Mouse (Mus musculus) splenic B cell, adult 2 months (primary cell): ENCODE measurements around the gene Foxl2.

ENCODE experiments used
- DNase-seq: peaks from one replicate; pipeline ENCODE4 v3.0.0-alpha.2; 2011; ENCODE audit warnings: low read depth, low spot score
- H3K27me3 ChIP-seq: 2 replicates; pipeline ENCODE4 v1.6.1; 2012; ENCODE audit warnings: mild to moderate bottlenecking, low read length, moderate library complexity, mixed read lengths; ENCODE audit not compliant: control insufficient read depth, poor library complexity, insufficient read depth, severe bottlenecking
- H3K36me3 ChIP-seq: 2 replicates; pipeline ENCODE4 v1.6.1; 2012; ENCODE audit warnings: mild to moderate bottlenecking, low read length, moderate library complexity, mixed read lengths; ENCODE audit not compliant: control insufficient read depth, poor library complexity, insufficient read depth, severe bottlenecking

Foxl2 gene

GRCm38 (mm10) chr9:98955103-98955715 is at the start of gene Foxl2:
Gene Foxl2 (plus strand): TSS chr9:98955288.
- no peak for DNase-seq
- no peaks in the 10 kb centered on the region for H3K36me3 ChIP-seq
- H3K27me3 ChIP-seq: peaks cover 5% of the 10 kb centered on the region

DNA sequence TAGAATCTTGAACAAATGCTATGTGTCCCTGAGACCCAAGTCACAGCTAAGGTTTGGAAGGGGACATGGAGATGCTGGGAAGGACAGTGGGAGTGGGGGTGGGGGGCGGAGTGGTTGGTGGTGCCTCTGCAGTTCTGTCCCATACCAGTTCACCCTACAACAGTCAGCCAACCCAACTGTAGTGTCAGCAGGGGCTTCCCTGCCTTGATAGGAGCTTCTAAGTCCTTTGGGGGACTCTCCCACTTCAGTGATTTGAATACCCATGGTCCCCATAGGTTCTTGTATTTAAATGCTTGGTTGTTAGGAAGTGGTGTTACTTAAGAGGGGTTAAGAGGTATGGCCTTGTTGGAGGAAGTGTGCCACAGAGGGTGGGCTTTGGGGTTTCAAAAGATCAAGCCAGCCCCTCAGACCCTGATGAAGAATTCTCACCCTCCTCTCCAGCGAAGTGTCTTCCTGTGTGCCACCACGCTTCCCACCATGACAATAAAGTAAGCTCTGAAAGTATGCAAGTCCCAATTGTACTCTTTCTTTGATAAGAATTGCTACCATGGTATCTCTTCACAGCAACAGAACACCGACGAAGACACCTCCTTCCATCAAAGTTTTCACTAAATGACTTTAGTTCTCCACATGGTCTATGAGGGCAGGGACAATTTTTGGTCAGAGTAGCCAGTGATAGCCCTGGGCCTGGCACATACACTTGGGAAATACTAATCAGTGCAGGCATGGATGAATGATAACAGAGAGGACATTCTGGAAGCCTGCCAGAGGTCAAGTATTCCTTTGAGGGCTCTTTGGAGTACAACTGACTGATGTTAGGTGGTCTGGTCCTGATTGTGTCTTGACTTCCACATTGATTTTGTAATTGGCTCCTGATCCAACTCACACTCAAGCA is 34.2 kb upstream of the Foxl2 start:
- no peak for DNase-seq
- no peaks in the 10 kb centered on the region for H3K27me3 ChIP-seq
- H3K36me3 ChIP-seq: no peaks in the 10 kb centered on the region

- Histone ChIP-seq H3K36me3 (no peaks in the 10 kb centered on the region), H3K27me3 (no peaks in the 10 kb centered on the region)
- DNase-seq: no peak
Observed at GRCm38 (mm10) chr9:98923119-98923518, 32.0 kb upstream of the Foxl2 start.

- DNase-seq: no peak
- Histone ChIP-seq H3K36me3 (no peaks in the 10 kb centered on the region), H3K27me3 (no peaks in the 10 kb centered on the region)
Observed at GRCm38 (mm10) chr9:98924183-98924582, 30.9 kb upstream of the Foxl2 start.

GRCm38 (mm10) chr9:98929496-98929895 is 25.6 kb upstream of the Foxl2 start:
- Histone ChIP-seq H3K27me3 (no peaks in the 10 kb centered on the region), H3K36me3 (no peaks in the 10 kb centered on the region)

GRCm38 (mm10) chr9:98932931-98933330 is 22.2 kb upstream of the Foxl2 start:
- DNase-seq: no peak
- H3K36me3 ChIP-seq: no peaks in the 10 kb centered on the region
- H3K27me3 ChIP-seq: no peaks in the 10 kb centered on the region

More at GRCm38 (mm10) chr9:98929496-98929895, 25.6 kb upstream of the Foxl2 start:
- no peak for DNase-seq

DNA sequence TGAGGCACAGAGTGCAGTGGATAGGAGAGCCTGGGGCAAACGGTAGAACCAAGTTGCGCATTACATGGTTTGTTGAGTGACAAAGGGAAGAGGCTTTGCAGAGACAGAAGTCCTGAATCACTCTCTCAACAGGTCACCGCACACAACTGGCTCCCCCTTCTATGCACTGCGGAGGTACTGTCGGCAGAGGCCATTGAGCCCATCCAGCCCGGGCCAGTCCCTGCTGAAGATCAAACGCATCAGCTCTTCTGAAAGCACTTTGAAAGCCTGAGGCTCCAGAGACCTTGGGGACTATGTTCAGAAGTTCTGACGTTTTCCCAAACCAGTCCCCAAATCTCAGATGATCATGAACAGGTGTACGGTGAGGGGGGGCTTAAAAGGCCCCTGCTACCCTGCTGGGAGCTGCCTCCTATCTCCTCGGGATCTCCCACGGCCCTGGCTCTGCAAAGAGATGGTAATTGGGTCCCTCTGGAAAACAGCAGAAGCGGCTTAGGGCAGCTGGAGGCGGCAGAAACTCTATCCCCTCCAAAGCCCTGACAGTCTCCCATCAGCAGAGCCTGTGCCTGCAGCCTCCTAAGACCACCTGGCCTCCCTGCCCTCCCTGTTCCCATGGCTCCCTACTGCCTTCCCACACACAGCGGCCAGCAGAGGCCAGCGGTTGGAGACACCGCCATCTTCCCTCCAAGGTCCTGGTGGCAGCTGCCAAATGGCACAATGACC is 19.7 kb upstream of the Foxl2 start:
- DNase-seq: no peak

GRCm38 (mm10) chr9:98939290-98939689 is 15.8 kb upstream of the Foxl2 start:
- H3K36me3 ChIP-seq: no peaks in the 10 kb centered on the region
- DNase-seq: no peak
- H3K27me3 ChIP-seq: no peaks in the 10 kb centered on the region; the same call in 1 of the 2 replicates

More for the DNA sequence above, 19.7 kb upstream of the Foxl2 start:
- no peaks in the 10 kb centered on the region; the same call in 1 of the 2 replicates for H3K27me3 ChIP-seq
- no peaks in the 10 kb centered on the region for H3K36me3 ChIP-seq

- Histone ChIP-seq H3K27me3 (peaks cover 5% of the 10 kb centered on the region), H3K36me3 (no peaks in the 10 kb centered on the region)
- DNase-seq: no peak
Observed at GRCm38 (mm10) chr9:98952171-98953050, 2.7 kb upstream of the Foxl2 start.

GRCm38 (mm10) chr9:98953291-98953690 is 1.8 kb upstream of the Foxl2 start:
- DNase-seq: no peak
- Histone ChIP-seq H3K36me3 (no peaks in the 10 kb centered on the region), H3K27me3 (peaks cover 5% of the 10 kb centered on the region)

- DNase-seq: no peak
Observed at GRCm38 (mm10) chr9:98953830-98954229, 1.3 kb upstream of the Foxl2 start.

GRCm38 (mm10) chr9:98954391-98955102 is 541 bp upstream of the Foxl2 start:
- Histone ChIP-seq H3K36me3 (no peaks in the 10 kb centered on the region), H3K27me3 (peaks cover 5% of the 10 kb centered on the region)
- DNase-seq: no peak

More at GRCm38 (mm10) chr9:98953830-98954229, 1.3 kb upstream of the Foxl2 start:
- Histone ChIP-seq H3K27me3 (peaks cover 5% of the 10 kb centered on the region), H3K36me3 (no peaks in the 10 kb centered on the region)

DNA sequence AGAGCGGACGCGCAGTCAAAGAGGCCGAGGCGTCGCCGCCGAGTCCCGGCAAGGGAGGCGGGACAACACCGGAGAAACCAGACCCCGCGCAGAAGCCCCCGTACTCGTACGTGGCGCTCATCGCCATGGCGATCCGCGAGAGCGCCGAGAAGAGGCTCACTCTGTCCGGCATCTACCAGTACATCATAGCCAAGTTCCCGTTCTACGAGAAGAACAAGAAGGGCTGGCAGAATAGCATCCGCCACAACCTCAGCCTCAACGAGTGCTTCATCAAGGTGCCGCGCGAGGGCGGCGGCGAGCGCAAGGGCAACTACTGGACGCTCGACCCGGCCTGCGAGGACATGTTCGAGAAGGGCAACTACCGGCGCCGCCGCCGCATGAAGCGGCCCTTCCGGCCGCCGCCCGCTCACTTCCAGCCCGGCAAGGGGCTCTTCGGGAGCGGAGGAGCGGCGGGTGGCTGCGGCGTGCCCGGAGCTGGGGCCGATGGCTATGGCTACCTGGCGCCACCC is 682 bp downstream of the Foxl2 start:
- DNase-seq: peak; percentile 34
- Histone ChIP-seq H3K27me3 (peaks cover 5% of the 10 kb centered on the region), H3K36me3 (no peaks in the 10 kb centered on the region)
